In genomic region chr2:10242970-10243369, GRCm38 (mm10) we compare ENCODE assay signal across 12 mouse cellular contexts.
A peak's percentile ranks its signal among the peaks of the same experiment; 100 is the strongest.
DNase-seq lines count a peak whose midpoint lies in the region; ATAC-seq and TF ChIP-seq lines count a peak whose summit lies in the region.
"Had no signal": no experiment of that assay in that cellular context is flagged by ENCODE, and none has a peak within 500 bp of the region (broad histone marks: within the 10 kb centered on the region; RNA-seq: fewer than 3 reads in every experiment).

No protein-coding gene starts in this region.

- peaks cover 23% of the 10 kb centered on the region for H3K4me1 ChIP-seq in midbrain, embryonic 10.5 days
- H3K4me1 ChIP-seq in midbrain, embryonic 15.5 days, result no peaks in the 10 kb centered on the region
- H3K4me1 ChIP-seq in kidney, embryonic 14.5 days (ENCODE audit: control insufficient read depth, insufficient read depth, low read length), result no peaks in the 10 kb centered on the region
- no peaks in the 10 kb centered on the region for H3K4me1 ChIP-seq in midbrain, postnatal 0 days (ENCODE audit: insufficient read depth, low read length)
- no peaks in the 10 kb centered on the region for H3K4me1 ChIP-seq in heart, embryonic 12.5 days (replicated peaks)

- no peak for TF ChIP-seq CTCF in midbrain, postnatal 0 days (IDR thresholded peaks at IDR 0.05)

- 0 out of 2 replicates have a peak overlapping the region, but pooled peaks have one; percentile 19 for H3K27ac ChIP-seq in midbrain, embryonic 10.5 days (replicated peaks)
- H3K27ac ChIP-seq in midbrain, embryonic 15.5 days, result no peak overlapping the region
- H3K27ac ChIP-seq in kidney, embryonic 14.5 days (ENCODE audit: low read depth, low read length), result no peak overlapping the region
- H3K27ac ChIP-seq in midbrain, postnatal 0 days (ENCODE audit: low read depth, low read length), result no peak overlapping the region
- H3K27ac ChIP-seq in heart, embryonic 12.5 days (ENCODE audit: poor library complexity, severe bottlenecking), result no peak overlapping the region

- no peak overlapping the region for H3K9ac ChIP-seq in midbrain, embryonic 15.5 days
- no peak overlapping the region for H3K9ac ChIP-seq in kidney, embryonic 14.5 days (ENCODE audit: low read depth, low read length)
- no peak overlapping the region for H3K9ac ChIP-seq in midbrain, postnatal 0 days (replicated peaks; ENCODE audit: low read length, poor library complexity, severe bottlenecking)
- H3K9ac ChIP-seq in heart, embryonic 12.5 days, result no peak overlapping the region

- H3K4me3 ChIP-seq in midbrain, embryonic 10.5 days, result no peak overlapping the region
- no peak overlapping the region for H3K4me3 ChIP-seq in midbrain, embryonic 15.5 days
- H3K4me3 ChIP-seq in kidney, embryonic 14.5 days (ENCODE audit: low read length), result no peak overlapping the region
- no peak overlapping the region for H3K4me3 ChIP-seq in midbrain, postnatal 0 days (ENCODE audit: low read depth, low read length)
- no peak overlapping the region for H3K4me3 ChIP-seq in heart, embryonic 12.5 days

- 0 out of 2 replicates have a peak, but pooled peaks cover 4% of the 10 kb centered on the region for H3K36me3 ChIP-seq in midbrain, embryonic 10.5 days
- no peaks in the 10 kb centered on the region for H3K36me3 ChIP-seq in midbrain, embryonic 15.5 days (replicated peaks)
- no peaks in the 10 kb centered on the region for H3K36me3 ChIP-seq in kidney, embryonic 14.5 days (ENCODE audit: control insufficient read depth, insufficient read depth, low read length)
- no peaks in the 10 kb centered on the region for H3K36me3 ChIP-seq in midbrain, postnatal 0 days (ENCODE audit: insufficient read depth, low read length)
- H3K36me3 ChIP-seq in heart, embryonic 12.5 days, result no peaks in the 10 kb centered on the region

- WGBS in midbrain, embryonic 10.5 days, result 5% methylated on average over 9 of the region's 9 CpGs
- WGBS in midbrain, embryonic 15.5 days, result 3% methylated on average over 9 of the region's 9 CpGs
- WGBS in kidney, embryonic 14.5 days, result 22% methylated on average over 9 of the region's 9 CpGs
- WGBS in midbrain, postnatal 0 days, result 9% methylated on average over 9 of the region's 9 CpGs
- WGBS in heart, embryonic 12.5 days, result 10% methylated on average over 9 of the region's 9 CpGs

- ATAC-seq in midbrain, embryonic 15.5 days (replicated peaks), result no peak
- 0 out of 2 replicates have a peak, but pooled peaks have one; percentile 46 for ATAC-seq in kidney, embryonic 14.5 days (ENCODE audit: low FRiP score, low TSS enrichment)
- ATAC-seq in midbrain, postnatal 0 days (ENCODE audit: low FRiP score), result no peak
- no peak for ATAC-seq in heart, embryonic 12.5 days (ENCODE audit: insufficient number of reproducible peaks, low FRiP score)

- DNase-seq in midbrain, embryonic 10.5 days (ENCODE audit: low spot score), result peak; percentile 65
- peak; percentile 62 for DNase-seq in embryo, embryonic 11 days
- peak; percentile 84 for DNase-seq in mesoderm, embryonic 11.5 days (ENCODE audit: low read depth, low spot score)
- no peak for DNase-seq in cerebellum, postnatal 25 days
- DNase-seq in midbrain, postnatal 0 days (ENCODE audit: low spot score), result no peak
- DNase-seq: adrenal gland, adult 2 months; cerebellum, adult 11-12 months; heart, postnatal 36 days; spleen, adult 18-20 months had no signal

- no peak overlapping the region for H3K4me2 ChIP-seq in midbrain, embryonic 15.5 days
- no peak overlapping the region for H3K4me2 ChIP-seq in kidney, embryonic 14.5 days (replicated peaks; ENCODE audit: low read depth, low read length)
- no peak overlapping the region for H3K4me2 ChIP-seq in midbrain, postnatal 0 days (ENCODE audit: low read depth, low read length, poor library complexity, severe bottlenecking)
- H3K4me2 ChIP-seq in heart, embryonic 12.5 days, result no peak overlapping the region

- H3K27me3 ChIP-seq in midbrain, embryonic 10.5 days (ENCODE audit: low read depth, poor library complexity, severe bottlenecking), result no peaks in the 10 kb centered on the region
- no peaks in the 10 kb centered on the region for H3K27me3 ChIP-seq in midbrain, embryonic 15.5 days (replicated peaks)
- H3K27me3 ChIP-seq in kidney, embryonic 14.5 days (ENCODE audit: control insufficient read depth, insufficient read depth, low read length), result no peaks in the 10 kb centered on the region
- no peaks in the 10 kb centered on the region for H3K27me3 ChIP-seq in midbrain, postnatal 0 days (ENCODE audit: insufficient read depth, low read length)
- H3K27me3 ChIP-seq in heart, embryonic 12.5 days (replicated peaks), result no peaks in the 10 kb centered on the region

- peaks cover 3% of the 10 kb centered on the region; the same call in 1 of the 2 replicates for H3K9me3 ChIP-seq in midbrain, embryonic 10.5 days (replicated peaks)
- no peaks in the 10 kb centered on the region for H3K9me3 ChIP-seq in midbrain, embryonic 15.5 days
- peaks cover 3% of the 10 kb centered on the region; the same call in 1 of the 2 replicates for H3K9me3 ChIP-seq in kidney, embryonic 14.5 days (ENCODE audit: control insufficient read depth, low read length)
- no peaks in the 10 kb centered on the region for H3K9me3 ChIP-seq in midbrain, postnatal 0 days (ENCODE audit: low read length)
- no peaks in the 10 kb centered on the region for H3K9me3 ChIP-seq in heart, embryonic 12.5 days (replicated peaks)

Comparison
In these comparisons a context has a peak if more than half of its experiments do, and no peak if none do; other contexts are left out.
1. DNase-seq: peak in midbrain, embryonic 10.5 days (single experiment), embryo, embryonic 11 days (single experiment) and mesoderm, embryonic 11.5 days (single experiment); none in cerebellum, postnatal 25 days (0 of 2) and midbrain, postnatal 0 days (single experiment).